Mouse (Mus musculus): Measurements from ENCODE around the gene Slc34a1. TPM values are rescaled to one million over a fixed set of nuclear protein-coding genes. Genes with fewer than 3 reads are reported as not detected.

Gene Slc34a1
- polyA plus RNA-seq, 1 experiment = not detected

DNA sequence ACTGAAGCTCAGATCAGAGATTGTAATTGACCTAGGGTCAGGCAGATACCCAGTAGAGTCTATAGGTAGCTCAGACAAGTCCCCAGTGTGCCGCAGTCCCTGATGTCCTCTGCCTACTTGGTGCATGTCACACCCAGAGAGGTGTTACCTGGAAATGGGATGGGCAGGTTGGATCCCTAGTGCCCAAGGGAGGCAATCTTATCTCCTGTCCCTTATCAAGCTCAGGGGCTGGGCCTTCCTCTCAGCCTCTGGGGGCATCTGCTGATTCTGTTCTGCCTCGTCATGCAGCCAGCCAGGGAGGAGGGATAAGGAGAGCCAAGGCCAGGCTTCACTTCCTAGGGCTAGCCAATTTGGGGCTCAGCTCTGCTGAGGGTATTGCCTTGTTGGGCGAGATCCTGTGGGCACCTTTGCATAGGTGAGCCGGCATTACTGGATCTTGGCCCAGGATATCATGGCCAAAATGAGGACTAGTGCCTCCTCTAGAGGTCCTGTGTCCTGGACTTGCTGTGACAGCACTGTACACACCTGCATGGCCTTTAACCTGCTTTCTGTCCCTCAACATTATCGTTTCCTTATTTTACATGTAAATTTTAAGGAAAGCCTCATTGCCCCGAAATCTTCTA is 48.6 kb downstream of the Slc34a1 start:
- Histone ChIP-seq H3K4me1 (ENCODE audit: control insufficient read depth, insufficient read depth, low read length) (peaks cover 25% of the 10 kb centered on the region), H3K27ac (ENCODE audit: insufficient read depth, low read depth, low read length) (no peak overlapping the region), H3K4me3 (ENCODE audit: insufficient read depth, low read depth, low read length) (no peak overlapping the region)
- TF ChIP-seq POLR2A (IDR thresholded peaks at IDR 0.05; ENCODE audit: insufficient read depth, low read depth, low read length) = no peak
- WGBS = 81% methylated on average over 6 of the region's 6 CpGs

DNA sequence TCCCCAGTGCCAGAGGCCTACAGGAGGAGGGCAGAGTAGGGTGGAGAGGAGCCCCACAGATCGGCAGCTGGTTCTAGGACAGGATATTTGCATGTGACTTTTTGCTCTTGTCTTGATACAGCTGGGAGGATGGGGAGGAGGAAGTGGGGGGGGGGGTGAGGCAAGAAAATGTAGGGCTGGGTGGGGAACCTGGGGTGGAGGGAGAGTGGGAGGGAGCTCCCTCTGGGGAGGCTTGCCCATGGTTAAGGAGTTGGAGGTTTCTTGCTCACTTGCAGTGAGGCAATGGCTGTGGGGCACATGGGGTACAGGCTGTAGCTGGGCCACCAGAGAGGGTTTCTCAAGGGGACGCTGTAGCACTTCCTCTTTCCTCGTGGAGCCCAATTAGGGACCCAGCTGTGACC is 49.6 kb downstream of the Slc34a1 start:
- no peak overlapping the region for H3K27ac ChIP-seq (ENCODE audit: insufficient read depth, low read depth, low read length)
- TF ChIP-seq CTCF (IDR thresholded peaks at IDR 0.05; ENCODE audit: insufficient read depth, low read depth, low read length) = no peak
- TF ChIP-seq POLR2A (IDR thresholded peaks at IDR 0.05; ENCODE audit: insufficient read depth, low read depth, low read length) = no peak
- peaks cover 25% of the 10 kb centered on the region for H3K4me1 ChIP-seq (ENCODE audit: control insufficient read depth, insufficient read depth, low read length)
- 51% methylated on average over 3 of the region's 3 CpGs for WGBS
- H3K4me3 ChIP-seq (ENCODE audit: insufficient read depth, low read depth, low read length) = no peak overlapping the region

DNA sequence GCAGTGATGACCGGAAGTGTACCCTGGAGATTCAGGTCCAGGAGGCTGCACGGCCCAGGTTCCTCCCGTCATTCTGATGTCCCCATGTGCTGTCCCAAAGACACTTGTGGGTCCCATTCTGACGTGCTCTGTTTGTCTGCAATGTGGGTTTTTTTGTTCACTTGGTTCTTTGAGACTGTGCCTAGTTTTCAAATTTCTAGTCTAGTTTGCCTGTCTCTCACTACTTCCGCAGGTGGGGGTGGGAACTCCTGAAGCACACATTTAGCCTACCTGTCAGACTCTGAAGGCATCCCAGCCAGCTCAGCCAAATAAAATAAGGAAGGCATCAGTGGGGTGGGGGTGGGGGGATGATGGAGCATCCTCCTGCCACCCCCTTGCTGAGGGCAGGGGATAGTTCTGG is 50.1 kb downstream of the Slc34a1 start:
- Histone ChIP-seq H3K4me1 (ENCODE audit: control insufficient read depth, insufficient read depth, low read length) (peaks cover 25% of the 10 kb centered on the region), H3K4me3 (ENCODE audit: insufficient read depth, low read depth, low read length) (no peak overlapping the region), H3K27ac (ENCODE audit: insufficient read depth, low read depth, low read length) (no peak overlapping the region)
- WGBS = 89% methylated on average over 5 of the region's 5 CpGs
- no peak for TF ChIP-seq CTCF (IDR thresholded peaks at IDR 0.05; ENCODE audit: insufficient read depth, low read depth, low read length)
- no peak for TF ChIP-seq POLR2A (IDR thresholded peaks at IDR 0.05; ENCODE audit: insufficient read depth, low read depth, low read length)

DNA sequence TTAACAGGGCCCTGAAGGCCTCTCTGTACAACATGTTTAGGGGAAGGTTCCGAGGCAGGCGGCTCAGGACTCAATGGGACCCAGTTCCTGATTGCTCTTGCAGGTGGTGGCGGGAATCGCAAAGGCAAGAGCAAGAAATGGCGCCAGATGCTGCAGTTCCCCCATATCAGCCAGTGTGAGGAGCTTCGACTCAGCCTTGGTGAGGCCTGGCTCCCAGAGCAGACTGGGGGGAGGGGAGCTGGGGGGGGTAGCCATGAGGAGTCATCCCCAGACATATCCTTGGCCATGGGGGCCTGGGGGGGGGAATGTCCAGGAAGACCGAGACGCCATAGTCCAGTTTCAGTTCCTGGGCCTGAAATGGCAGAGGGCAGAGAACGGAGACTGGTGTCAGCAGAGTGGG is 51.2 kb downstream of the Slc34a1 start:
- no peak overlapping the region for H3K4me3 ChIP-seq (ENCODE audit: insufficient read depth, low read depth, low read length)
- H3K4me1 ChIP-seq (ENCODE audit: control insufficient read depth, insufficient read depth, low read length) = peaks cover 25% of the 10 kb centered on the region
- WGBS = 90% methylated on average over 9 of the region's 9 CpGs
- TF ChIP-seq POLR2A (IDR thresholded peaks at IDR 0.05; ENCODE audit: insufficient read depth, low read depth, low read length) (no peak), CTCF (IDR thresholded peaks at IDR 0.05; ENCODE audit: insufficient read depth, low read depth, low read length) (no peak)
- no peak overlapping the region for H3K27ac ChIP-seq (ENCODE audit: insufficient read depth, low read depth, low read length)

DNA sequence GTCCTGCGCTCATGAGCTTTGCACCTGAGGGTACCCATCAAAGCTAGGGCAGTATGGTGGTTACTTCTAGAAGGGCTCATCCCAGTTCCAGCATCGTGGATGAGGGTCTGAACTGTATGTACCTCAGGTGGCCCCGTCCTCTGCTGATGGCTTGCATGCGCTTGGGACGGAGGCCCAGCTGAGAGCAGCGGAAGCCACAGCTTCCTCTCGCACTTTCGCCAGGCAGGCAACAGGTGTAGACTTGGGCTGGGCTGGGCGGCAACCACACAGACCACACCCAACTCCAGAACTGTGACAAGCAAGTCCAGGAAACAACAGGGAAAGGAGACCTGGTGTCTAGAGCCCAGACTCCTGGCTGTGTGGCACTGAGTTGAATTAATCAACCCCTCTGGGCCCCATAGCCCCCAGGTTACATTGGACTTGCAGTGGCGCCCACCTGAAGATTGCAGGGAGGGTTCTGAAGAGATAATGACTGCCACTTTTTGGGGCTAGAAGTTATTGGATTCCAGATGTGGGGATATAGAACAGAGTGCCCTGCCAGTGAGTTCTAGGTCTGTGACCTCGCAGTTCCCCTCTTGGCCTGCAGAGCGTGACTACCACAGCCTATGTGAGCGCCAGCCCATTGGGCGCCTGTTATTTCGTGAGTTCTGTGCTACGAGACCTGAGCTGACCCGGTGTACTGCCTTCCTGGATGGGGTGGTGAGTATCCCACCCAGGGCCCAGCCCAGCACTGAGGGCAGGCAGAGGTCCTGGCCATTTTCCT is 51.9 kb downstream of the Slc34a1 start:
- TF ChIP-seq POLR2A (IDR thresholded peaks at IDR 0.05; ENCODE audit: insufficient read depth, low read depth, low read length) (no peak), CTCF (IDR thresholded peaks at IDR 0.05; ENCODE audit: insufficient read depth, low read depth, low read length) (no peak)
- no peak overlapping the region for H3K4me3 ChIP-seq (ENCODE audit: insufficient read depth, low read depth, low read length)
- WGBS = 86% methylated on average over 17 of the region's 17 CpGs
- peaks cover 25% of the 10 kb centered on the region for H3K4me1 ChIP-seq (ENCODE audit: control insufficient read depth, insufficient read depth, low read length)
- no peak overlapping the region for H3K27ac ChIP-seq (ENCODE audit: insufficient read depth, low read depth, low read length)

DNA sequence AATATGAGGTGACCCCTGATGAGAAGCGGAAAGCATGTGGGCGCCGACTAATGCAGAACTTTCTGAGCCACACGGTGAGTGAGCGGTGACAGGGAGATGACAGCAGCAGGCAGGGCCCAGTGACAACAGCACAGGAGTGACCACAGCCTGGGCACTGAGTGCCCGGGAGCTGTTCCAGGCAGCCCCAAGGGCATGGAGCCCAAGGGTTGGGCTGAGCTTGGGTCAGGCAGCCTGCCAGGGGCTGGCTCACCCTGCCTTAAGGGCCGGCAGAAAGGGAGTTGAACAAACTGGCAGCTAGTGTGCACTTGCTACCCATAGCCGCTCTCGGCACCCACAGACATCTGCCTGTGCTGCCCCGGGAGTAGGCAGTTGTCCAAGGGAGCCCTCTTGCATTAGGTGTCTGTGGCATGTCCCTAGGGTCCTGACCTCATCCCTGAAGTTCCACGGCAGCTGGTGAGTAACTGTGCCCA is 52.6 kb downstream of the Slc34a1 start:
- no peak overlapping the region for H3K4me3 ChIP-seq (ENCODE audit: insufficient read depth, low read depth, low read length)
- peaks cover 25% of the 10 kb centered on the region for H3K4me1 ChIP-seq (ENCODE audit: control insufficient read depth, insufficient read depth, low read length)
- TF ChIP-seq CTCF (IDR thresholded peaks at IDR 0.05; ENCODE audit: insufficient read depth, low read depth, low read length) = no peak
- TF ChIP-seq POLR2A (IDR thresholded peaks at IDR 0.05; ENCODE audit: insufficient read depth, low read depth, low read length) = no peak
- no peak overlapping the region for H3K27ac ChIP-seq (ENCODE audit: insufficient read depth, low read depth, low read length)
- 46% methylated on average over 11 of the region's 11 CpGs for WGBS

DNA sequence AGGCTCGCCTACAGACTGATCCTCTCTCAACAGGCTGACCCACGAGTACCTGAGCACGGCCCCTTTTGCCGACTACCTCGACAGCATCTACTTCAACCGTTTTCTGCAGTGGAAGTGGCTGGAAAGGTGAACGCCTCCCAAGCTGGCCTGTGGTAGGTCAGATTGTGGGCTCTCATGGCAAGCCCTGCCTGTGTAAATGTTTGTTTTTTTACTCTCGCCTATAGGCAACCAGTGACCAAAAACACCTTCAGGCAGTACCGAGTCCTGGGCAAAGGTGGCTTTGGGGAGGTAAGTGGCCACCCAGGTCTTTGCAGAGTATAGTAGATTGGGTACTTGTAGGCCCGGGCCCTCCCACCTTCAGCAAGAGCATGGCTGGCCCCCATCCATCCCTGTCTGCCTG is 53.3 kb downstream of the Slc34a1 start:
- H3K27ac ChIP-seq (ENCODE audit: insufficient read depth, low read depth, low read length) = no peak overlapping the region
- H3K4me1 ChIP-seq (ENCODE audit: control insufficient read depth, insufficient read depth, low read length) = peaks cover 24% of the 10 kb centered on the region
- no peak overlapping the region for H3K4me3 ChIP-seq (ENCODE audit: insufficient read depth, low read depth, low read length)
- 91% methylated on average over 10 of the region's 10 CpGs for WGBS
- TF ChIP-seq POLR2A (IDR thresholded peaks at IDR 0.05; ENCODE audit: insufficient read depth, low read depth, low read length) (no peak), CTCF (IDR thresholded peaks at IDR 0.05; ENCODE audit: insufficient read depth, low read depth, low read length) (no peak)

DNA sequence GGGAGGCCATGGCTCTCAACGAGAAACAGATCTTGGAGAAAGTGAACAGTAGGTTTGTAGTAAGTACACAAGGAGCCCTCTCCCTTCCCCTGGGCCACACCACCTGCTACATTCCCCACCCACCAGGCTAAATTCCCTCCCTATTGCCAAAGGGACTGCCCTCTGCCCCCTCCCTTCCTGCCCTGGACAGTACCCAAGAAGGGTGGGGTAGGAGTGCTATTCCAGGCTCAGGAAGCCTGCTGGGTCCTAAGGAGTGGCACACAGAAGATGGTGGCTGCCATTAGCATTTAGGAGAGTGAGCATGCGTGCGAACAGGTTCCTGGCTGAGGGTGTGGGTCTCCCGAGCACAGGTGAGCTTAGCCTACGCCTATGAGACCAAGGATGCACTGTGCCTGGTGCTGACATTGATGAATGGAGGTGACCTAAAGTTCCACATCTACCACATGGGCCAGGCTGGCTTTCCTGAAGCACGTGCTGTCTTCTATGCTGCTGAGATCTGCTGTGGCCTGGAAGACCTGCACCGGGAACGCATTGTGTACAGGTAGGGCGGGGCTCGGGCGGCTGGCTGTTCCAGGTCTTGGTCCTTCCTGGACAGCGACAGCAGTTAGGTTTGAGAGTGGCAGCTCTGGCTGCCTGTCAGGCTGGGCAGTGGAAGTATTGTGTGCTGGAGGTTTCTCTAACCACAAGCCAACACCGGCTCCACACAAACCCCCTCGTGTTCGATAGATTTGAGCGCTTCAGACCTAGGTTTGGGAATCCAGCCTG is 54.0 kb downstream of the Slc34a1 start:
- H3K27ac ChIP-seq (ENCODE audit: insufficient read depth, low read depth, low read length) = no peak overlapping the region
- WGBS = 91% methylated on average over 16 of the region's 16 CpGs
- no peak for TF ChIP-seq POLR2A (IDR thresholded peaks at IDR 0.05; ENCODE audit: insufficient read depth, low read depth, low read length)
- no peak for TF ChIP-seq CTCF (IDR thresholded peaks at IDR 0.05; ENCODE audit: insufficient read depth, low read depth, low read length)
- H3K4me1 ChIP-seq (ENCODE audit: control insufficient read depth, insufficient read depth, low read length) = peaks cover 20% of the 10 kb centered on the region; the same call in 1 of the 2 replicates
- no peak overlapping the region for H3K4me3 ChIP-seq (ENCODE audit: insufficient read depth, low read depth, low read length)

DNA sequence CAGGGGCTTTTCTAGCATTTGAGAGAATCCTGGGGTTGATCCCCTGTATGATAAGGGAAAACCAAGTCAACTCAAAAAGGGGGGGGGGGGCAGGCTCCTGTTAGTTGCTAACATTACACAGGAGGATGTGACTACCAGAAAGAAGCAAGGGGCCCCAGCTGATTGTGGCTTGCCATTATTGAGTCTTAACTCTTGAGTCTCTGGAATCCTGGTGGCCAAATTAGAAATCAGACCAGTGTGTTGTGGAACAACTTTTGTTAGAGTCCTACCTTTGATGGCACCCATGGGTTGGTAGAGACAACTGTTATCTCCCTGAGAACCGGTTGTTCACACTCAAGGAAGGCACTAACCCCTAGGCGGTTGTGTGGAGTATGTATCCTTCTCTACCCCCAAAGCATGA is 65.0 kb downstream of the Slc34a1 start:
- 75% methylated on average over 2 of the region's 2 CpGs for WGBS

More for the DNA sequence above, 65.0 kb downstream of the Slc34a1 start:
- peaks cover 25% of the 10 kb centered on the region for H3K4me1 ChIP-seq (ENCODE audit: control insufficient read depth, insufficient read depth, low read length)
- TF ChIP-seq POLR2A (IDR thresholded peaks at IDR 0.05; ENCODE audit: insufficient read depth, low read depth, low read length) = no peak
- no peak for TF ChIP-seq CTCF (IDR thresholded peaks at IDR 0.05; ENCODE audit: insufficient read depth, low read depth, low read length)
- no peak overlapping the region for H3K27ac ChIP-seq (ENCODE audit: insufficient read depth, low read depth, low read length)
- H3K4me3 ChIP-seq (ENCODE audit: insufficient read depth, low read depth, low read length) = no peak overlapping the region

Data from olfactory bulb, adult 2 months (tissue).